Mouse (Mus musculus) layer of hippocampus, postnatal 10 days (tissue): ENCODE data around the gene Eif2s1. TPM values are rescaled to one million over a fixed set of nuclear protein-coding genes. Genes with fewer than 3 reads are reported as not detected.
A peak's percentile ranks its signal among the peaks of the same experiment; 100 is the strongest.
"Not testable (repeated sequence)": the region's sequence is repeated elsewhere in the genome, so short reads cannot be mapped to it uniquely, and the experiment has no call there.

ENCODE experiments used
- DNase-seq, 2 experiments: peaks; one replicate each; pipeline ENCODE4 v3.0.0; 2021; ENCODE audit warnings: low spot score in 2 of 2
- total RNA-seq, 2 experiments: library from RNA; stranded (reverse); gene quantifications; 2 replicates each; pipeline ENCODE4 v1.2.3; 2021

Gene Eif2s1
- total RNA-seq, 2 experiments from 2014 or later = 49.4 to 60.6 TPM

GRCm38 (mm10) chr12:78914458-78914857 lies 52.8 kb downstream of the Eif2s1 start:
- DNase-seq = no peak

- DNase-seq = no peak
These were observed 53.9 kb downstream of the Eif2s1 start for GRCm38 (mm10) chr12:78915561-78915960.

- DNase-seq = no peak
These were observed 54.7 kb downstream of the Eif2s1 start for GRCm38 (mm10) chr12:78916278-78916677.

- peak; percentile 84 to 88 for DNase-seq
These were observed 56.8 kb downstream of the Eif2s1 start for GRCm38 (mm10) chr12:78918227-78919078.

GRCm38 (mm10) chr12:78919079-78919712 lies 57.6 kb downstream of the Eif2s1 start:
- DNase-seq = peak; percentile 52 to 64

- DNase-seq = no peak
These were observed 59.8 kb downstream of the Eif2s1 start for GRCm38 (mm10) chr12:78921421-78921820.

GRCm38 (mm10) chr12:78922058-78922457 lies 60.4 kb downstream of the Eif2s1 start:
- no peak for DNase-seq

GRCm38 (mm10) chr12:78922977-78923376 lies 61.4 kb downstream of the Eif2s1 start:
- not testable (repeated sequence) for DNase-seq

- no peak for DNase-seq
These were observed 62.0 kb downstream of the Eif2s1 start for GRCm38 (mm10) chr12:78923539-78924189.

- no peak for DNase-seq
These were observed 65.7 kb downstream of the Eif2s1 start for GRCm38 (mm10) chr12:78927287-78927686.

- DNase-seq = no peak
These were observed 68.3 kb downstream of the Eif2s1 start for GRCm38 (mm10) chr12:78929900-78930299.

GRCm38 (mm10) chr12:78936494-78936893 lies 74.9 kb downstream of the Eif2s1 start:
- no peak for DNase-seq

Other genes starting within 250 kb of the Eif2s1 start
- gene Fam71d, start 170.3 kb upstream of the Eif2s1 start, total RNA-seq = 1 to 10 TPM; 2.3 to 2.4 TPM
- gene Mpp5, start 112.9 kb upstream of the Eif2s1 start, total RNA-seq = 10 to 100 TPM; 14.6 to 15.4 TPM
- gene Atp6v1d, start 181 bp upstream of the Eif2s1 start, total RNA-seq = 100 to 1,000 TPM; 181 to 190 TPM
- gene Plek2, start 45.1 kb downstream of the Eif2s1 start, total RNA-seq = under 1 TPM; 0.30 to 0.56 TPM
- gene Tmem229b, start 145.8 kb downstream of the Eif2s1 start, total RNA-seq = 10 to 100 TPM; 88.7 to 96.9 TPM
- 1 to 10 TPM; 2.6 to 2.9 TPM for gene Plekhh1, start 167.3 kb downstream of the Eif2s1 start, total RNA-seq
- gene Pigh, start 227.8 kb downstream of the Eif2s1 start, total RNA-seq = 10 to 100 TPM in 1 of 2 experiments, 1 to 10 TPM in 1; 9.9 to 10.8 TPM